Mouse (Mus musculus) olfactory bulb, adult 2 months (tissue): ENCODE results near the gene Tmem116.

Source experiments
- CTCF ChIP-seq: fragments of 200-500 bp; IDR thresholded peaks from 2 replicates; pipeline ENCODE4 v1.5.1; 2012; ENCODE audit warnings: low read depth, mild to moderate bottlenecking, low read length, moderate library complexity; ENCODE audit not compliant: insufficient read depth
- POLR2A ChIP-seq: fragments of 200-500 bp; IDR thresholded peaks from 2 replicates; pipeline ENCODE4 v1.6.1; 2012; ENCODE audit warnings: mild to moderate bottlenecking, low read depth, low read length, moderate library complexity; ENCODE audit not compliant: insufficient read depth

DNA sequence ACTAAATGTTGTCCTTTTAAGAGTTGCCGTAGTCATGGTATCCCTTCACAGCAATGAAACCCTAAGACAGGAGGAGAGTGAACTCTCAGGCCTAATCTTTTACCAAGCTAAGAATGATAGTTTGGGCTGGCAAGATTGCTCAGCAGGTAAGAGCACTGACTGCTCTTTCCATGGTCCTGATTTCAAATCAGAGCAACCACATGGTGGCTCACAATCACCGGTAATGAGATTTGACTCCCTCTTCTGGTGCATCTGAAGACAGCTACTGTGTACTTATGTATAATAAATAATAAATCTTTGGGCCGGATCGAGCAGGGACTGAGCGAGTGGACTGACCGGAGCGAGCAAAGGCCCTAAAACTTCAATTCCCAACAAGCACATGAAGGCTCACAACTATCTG, 89.5 kb downstream of the Tmem116 start:
- TF ChIP-seq CTCF (no peak), POLR2A (no peak)
